Mouse (Mus musculus): ENCODE data around the gene Ccdc158. TPM values are rescaled to one million over a fixed set of nuclear protein-coding genes. Genes with fewer than 3 reads are reported as not detected.

Gene Ccdc158
- 0.14 TPM in 2 replicates for polyA plus RNA-seq (2012; rRNA removed; ENCODE audit: low replicate concordance)

DNA sequence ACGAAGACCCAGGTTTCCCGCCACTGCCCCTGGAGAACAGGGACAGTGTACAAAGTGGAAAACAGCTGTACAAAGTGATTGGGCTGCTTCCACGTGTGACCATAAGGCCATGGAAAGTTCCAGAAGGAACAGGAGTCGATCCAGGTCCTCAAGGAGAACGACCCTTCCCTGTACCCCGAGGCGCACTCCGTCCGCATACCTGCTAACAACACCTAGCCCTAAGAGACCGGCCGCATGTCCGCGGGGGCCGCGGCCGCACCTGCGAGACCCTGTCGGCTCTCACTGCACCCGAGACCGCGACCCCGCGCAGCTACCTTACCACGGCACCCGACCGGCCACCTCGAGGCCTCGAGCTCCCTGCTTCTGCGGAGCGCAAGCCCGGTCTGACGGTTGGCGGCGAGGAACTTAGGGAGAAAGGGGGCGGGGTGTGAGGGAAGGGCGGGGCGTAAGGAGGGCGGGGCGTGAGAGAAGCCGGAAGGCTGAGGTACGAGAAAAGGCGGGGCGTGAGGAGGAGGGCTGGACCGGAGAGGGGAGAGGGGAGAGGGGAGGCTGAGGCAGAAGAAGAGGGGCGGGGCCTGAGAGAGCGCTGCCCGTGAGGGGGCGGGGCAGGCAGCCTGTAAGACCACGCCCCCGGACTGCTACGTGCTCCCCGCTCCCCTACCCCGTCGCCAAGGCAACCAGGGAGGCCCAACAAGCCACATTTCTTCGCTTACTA, at the start of gene Ccdc158:
Gene Ccdc158, minus strand, starts transcription at position 413 of the 715 bp plus-strand sequence.

DNA sequence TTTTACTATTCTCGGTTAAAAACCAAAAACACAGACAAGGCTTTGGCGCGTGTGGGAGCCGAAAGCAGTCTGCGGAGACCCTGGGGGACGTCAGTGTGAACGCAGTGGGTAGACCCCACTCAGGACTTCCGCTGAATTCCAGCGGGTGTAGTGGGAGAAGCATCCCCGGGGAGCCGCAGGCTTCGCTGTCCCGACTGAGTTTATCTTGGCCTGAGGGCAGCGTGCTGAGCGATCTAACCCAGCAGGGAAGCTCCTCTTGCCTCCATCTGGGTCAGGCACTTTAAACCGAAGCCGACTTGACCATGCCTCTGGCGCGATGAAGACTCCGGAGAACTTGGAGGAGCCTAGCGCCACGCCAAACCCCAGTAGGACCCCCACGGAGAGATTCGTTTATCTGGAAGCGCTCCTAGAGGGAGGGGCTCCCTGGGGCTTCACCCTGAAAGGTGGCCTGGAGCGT, 8.3 kb upstream of the Ccdc158 start, which contains the start of gene Shroom3:
Gene Shroom3, plus strand, starts transcription at position 85 of the 457 bp plus-strand sequence.

GRCm38 (mm10) chr5:92602691-92603690, 72.1 kb downstream of the Ccdc158 start, which contains the start of gene Stbd1:
Gene Stbd1 (plus strand): TSS chr5:92603041.

Other genes with a start within 250 kb of the Ccdc158 start
- gene Nup54, start 240.1 kb downstream of the Ccdc158 start, polyA plus RNA-seq (2012; rRNA removed; ENCODE audit: low replicate concordance): 21.8 and 36.5 TPM in 2 replicates
- 32.0 and 36.5 TPM in 2 replicates for gene Scarb2, start 168.4 kb downstream of the Ccdc158 start, polyA plus RNA-seq (2012; rRNA removed; ENCODE audit: low replicate concordance)
- not detected in 2 replicates for gene Fam47e, start 120.2 kb downstream of the Ccdc158 start, polyA plus RNA-seq (2012; rRNA removed; ENCODE audit: low replicate concordance)
- gene Stbd1, start 72.2 kb downstream of the Ccdc158 start, polyA plus RNA-seq (2012; rRNA removed; ENCODE audit: low replicate concordance): 4.0 and 8.9 TPM in 2 replicates
- 2.7 and 8.3 TPM in 2 replicates for gene Shroom3, start 8.2 kb upstream of the Ccdc158 start, polyA plus RNA-seq (2012; rRNA removed; ENCODE audit: low replicate concordance)